Mouse (Mus musculus) MEL (cell line): Measurements from ENCODE around the gene Cnih3. TPM values are rescaled to one million over a fixed set of nuclear protein-coding genes. Genes with fewer than 3 reads are reported as not detected.

Source experiments
- DNase-seq: peaks from one replicate; pipeline ENCODE4 v3.0.0; 2011; ENCODE audit warnings: low read depth, low spot score
- H3K27ac ChIP-seq: 2 replicates; pipeline ENCODE4 v1.5.1; 2012; ENCODE audit warnings: low read depth, mild to moderate bottlenecking, control low read depth, low read length, moderate library complexity; ENCODE audit not compliant: control insufficient read depth
- H3K27me3 ChIP-seq, 2 experiments: fragments of 150-350 bp in 1 of 2; sonication (generic) in 1 of 2; 2 replicates each; pipeline ENCODE4 v1.6.1; 2012; ENCODE audit warnings: low read length in 2 of 2, mild to moderate bottlenecking in 2 of 2, improper control_type of control experiment in 1 of 2, moderate library complexity in 1 of 2; ENCODE audit not compliant: insufficient read depth in 2 of 2, control insufficient read depth in 1 of 2
- H3K36me3 ChIP-seq, 2 experiments: 2 replicates each; pipeline ENCODE4 v1.6.1; 2012 to 2014; ENCODE audit warnings: low read length in 2 of 2, improper control_type of control experiment in 1 of 2, inconsistent platforms in 1 of 2, mild to moderate bottlenecking in 1 of 2; ENCODE audit not compliant: insufficient read depth in 2 of 2, control insufficient read depth in 1 of 2
- H3K4me1 ChIP-seq, 2 experiments: fragments of 150-350 bp in 1 of 2; sonication (generic) in 1 of 2; 2 replicates each; pipeline ENCODE4 v1.6.1; 2012; ENCODE audit warnings: low read length in 2 of 2, improper control_type of control experiment in 1 of 2, mild to moderate bottlenecking in 1 of 2; ENCODE audit not compliant: insufficient read depth in 2 of 2, control insufficient read depth in 1 of 2
- H3K4me3 ChIP-seq, 2 experiments: fragments of 150-350 bp in 1 of 2; sonication (generic) in 1 of 2; 2 replicates each; pipeline ENCODE4 v1.5.1; 2012; ENCODE audit warnings: low read depth in 2 of 2, low read length in 2 of 2, mild to moderate bottlenecking in 2 of 2, moderate library complexity in 2 of 2, control low read depth in 1 of 2, improper control_type of control experiment in 1 of 2; ENCODE audit not compliant: control insufficient read depth in 1 of 2, insufficient read depth in 1 of 2
- H3K79me2 ChIP-seq: 2 replicates; pipeline ENCODE4 v1.6.1; 2012; ENCODE audit warnings: mild to moderate bottlenecking, low read length, moderate library complexity; ENCODE audit not compliant: control insufficient read depth, poor library complexity, insufficient read depth
- H3K9ac ChIP-seq: 2 replicates; pipeline ENCODE4 v1.6.1; 2012; ENCODE audit warnings: low read depth, mild to moderate bottlenecking, control low read depth, low read length, moderate library complexity; ENCODE audit not compliant: control insufficient read depth, poor library complexity, severe bottlenecking
- H3K9me3 ChIP-seq: fragments of 150-350 bp; sonication (generic); replicated peaks from 2 replicates; pipeline ENCODE4 v1.6.1; 2012; ENCODE audit warnings: mild to moderate bottlenecking, low read length, improper control_type of control experiment, moderate library complexity; ENCODE audit not compliant: insufficient read depth
- BHLHE40 ChIP-seq: IDR thresholded peaks from 2 replicates; pipeline ENCODE4 v1.6.1; 2012; ENCODE audit warnings: low read depth, mild to moderate bottlenecking, inconsistent platforms, low read length, improper control_type of control experiment, borderline replicate concordance
- E2F4 ChIP-seq: IDR thresholded peaks from 2 replicates; pipeline ENCODE4 v1.6.1; 2011; ENCODE audit warnings: low read depth, low read length, improper control_type of control experiment, borderline replicate concordance
- ELF1 ChIP-seq: IDR thresholded peaks from 2 replicates; pipeline ENCODE4 v1.6.1; 2014; ENCODE audit warnings: low read depth, mild to moderate bottlenecking, inconsistent platforms, low read length, improper control_type of control experiment, moderate library complexity
- ETS1 ChIP-seq: IDR thresholded peaks from 2 replicates; pipeline ENCODE4 v1.6.1; 2012; ENCODE audit warnings: low read depth, mild to moderate bottlenecking, inconsistent platforms, low read length, improper control_type of control experiment, moderate library complexity
- GABPA ChIP-seq: IDR thresholded peaks from 2 replicates; pipeline ENCODE4 v1.6.1; 2012; ENCODE audit warnings: low read depth, mild to moderate bottlenecking, inconsistent platforms, low read length, improper control_type of control experiment, moderate library complexity
- GATA1 ChIP-seq: IDR thresholded peaks from 2 replicates; pipeline ENCODE4 v1.6.1; 2011; ENCODE audit warnings: low read depth, low read length, improper control_type of control experiment
- HCFC1 ChIP-seq: IDR thresholded peaks from 2 replicates; pipeline ENCODE4 v1.6.1; 2012; ENCODE audit warnings: low read depth, mild to moderate bottlenecking, inconsistent platforms, low read length, improper control_type of control experiment, moderate library complexity
- JUND ChIP-seq: IDR thresholded peaks from 2 replicates; pipeline ENCODE4 v1.6.1; 2011; ENCODE audit warnings: low read depth, mild to moderate bottlenecking, improper control_type of control experiment, low read length
- KAT2A ChIP-seq: conservative IDR thresholded peaks from 2 replicates; pipeline ENCODE4 v1.6.1; 2012; ENCODE audit warnings: low read depth, low read length, improper control_type of control experiment, inconsistent platforms
- MAFK ChIP-seq: IDR thresholded peaks from 2 replicates; pipeline ENCODE4 v1.6.1; 2011; ENCODE audit warnings: low read depth, mild to moderate bottlenecking, low read length, improper control_type of control experiment, borderline replicate concordance
- MAZ ChIP-seq: IDR thresholded peaks from 2 replicates; pipeline ENCODE4 v1.6.1; 2012; ENCODE audit warnings: low read depth, mild to moderate bottlenecking, inconsistent platforms, low read length, improper control_type of control experiment
- MEF2A ChIP-seq: IDR thresholded peaks from 2 replicates; pipeline ENCODE4 v1.6.1; 2014; ENCODE audit warnings: low read depth, mild to moderate bottlenecking, inconsistent platforms, low read length, improper control_type of control experiment; ENCODE audit not compliant: poor library complexity, insufficient replicate concordance, severe bottlenecking; ENCODE audit errors: extremely low read depth
- MXI1 ChIP-seq: IDR thresholded peaks from 2 replicates; pipeline ENCODE4 v1.6.1; 2011; ENCODE audit warnings: mild to moderate bottlenecking, low read depth, low read length, improper control_type of control experiment
- MYB ChIP-seq: IDR thresholded peaks from 2 replicates; pipeline ENCODE4 v1.6.1; 2011; ENCODE audit warnings: mild to moderate bottlenecking, low read depth, low read length, improper control_type of control experiment
- NELFE ChIP-seq: IDR thresholded peaks from 2 replicates; pipeline ENCODE4 v1.6.1; 2011; ENCODE audit warnings: low read depth, low read length, improper control_type of control experiment
- NRF1 ChIP-seq: IDR thresholded peaks from 2 replicates; pipeline ENCODE4 v1.6.1; 2014; ENCODE audit warnings: low read depth, mild to moderate bottlenecking, inconsistent platforms, low read length, improper control_type of control experiment, moderate library complexity; ENCODE audit not compliant: poor library complexity, insufficient read depth, severe bottlenecking
- POLR2A ChIP-seq, 2 experiments: IDR thresholded peaks; 2 replicates each; pipeline ENCODE4 v1.6.1; 2011 to 2012; ENCODE audit warnings: low read length in 2 of 2, mild to moderate bottlenecking in 2 of 2, control low read depth in 1 of 2, improper control_type of control experiment in 1 of 2, low read depth in 1 of 2, moderate library complexity in 1 of 2; ENCODE audit not compliant: control insufficient read depth in 1 of 2, insufficient read depth in 1 of 2, poor library complexity in 1 of 2
- POLR2AphosphoS5 ChIP-seq: IDR thresholded peaks from 2 replicates; pipeline ENCODE4 v1.6.1; 2012; ENCODE audit warnings: low read depth, borderline replicate concordance, mild to moderate bottlenecking, inconsistent platforms, low read length, moderate library complexity, mixed read lengths
- RCOR1 ChIP-seq: IDR thresholded peaks from 2 replicates; pipeline ENCODE4 v1.6.1; 2012; ENCODE audit warnings: low read depth, mild to moderate bottlenecking, inconsistent platforms, low read length, improper control_type of control experiment
- SIN3A ChIP-seq: IDR thresholded peaks from 2 replicates; pipeline ENCODE4 v1.6.1; 2012; ENCODE audit warnings: low read length, improper control_type of control experiment, inconsistent platforms
- SMC3 ChIP-seq: IDR thresholded peaks from 2 replicates; pipeline ENCODE4 v1.6.1; 2011; ENCODE audit warnings: low read depth, low read length, improper control_type of control experiment
- TAL1 ChIP-seq: IDR thresholded peaks from 2 replicates; pipeline ENCODE4 v1.6.1; 2012; ENCODE audit warnings: mild to moderate bottlenecking, inconsistent platforms, low read length, moderate library complexity, mixed read lengths
- TBP ChIP-seq: IDR thresholded peaks from 2 replicates; pipeline ENCODE4 v1.8.0; 2011; ENCODE audit warnings: low read depth, low read length, improper control_type of control experiment
- UBTF ChIP-seq: IDR thresholded peaks from 2 replicates; pipeline ENCODE4 v1.6.1; 2012; ENCODE audit warnings: low read depth, mild to moderate bottlenecking, inconsistent platforms, low read length, improper control_type of control experiment, moderate library complexity, borderline replicate concordance; ENCODE audit not compliant: insufficient read depth
- ZNF384 ChIP-seq: IDR thresholded peaks from 2 replicates; pipeline ENCODE4 v1.6.1; 2012; ENCODE audit warnings: low read depth, mild to moderate bottlenecking, inconsistent platforms, low read length, improper control_type of control experiment
- polyA plus RNA-seq, 2 experiments: library from polyadenylated mRNA; stranded (reverse) in 1 of 2; unstranded in 1 of 2; fragments of >175 nt in 1 of 2; fragments of >200 nt in 1 of 2; gene quantifications; 2 replicates each; pipeline versions ENCODE4 v1.2.1 to v1.2.4; 2012; ENCODE audit warnings: low replicate concordance in 2 of 2, low read depth in 1 of 2; ENCODE audit not compliant: insufficient read length in 2 of 2, insufficient read depth in 1 of 2, missing spikeins in 1 of 2
- total RNA-seq: library from RNA; depleted of rRNA; stranded (reverse); fragments of 300-350 nt; gene quantifications from 2 replicates; pipeline ENCODE4 v1.2.3, GENCODE M21; 2012

Gene Cnih3
- total and polyA plus RNA-seq, 3 experiments: not detected

DNA sequence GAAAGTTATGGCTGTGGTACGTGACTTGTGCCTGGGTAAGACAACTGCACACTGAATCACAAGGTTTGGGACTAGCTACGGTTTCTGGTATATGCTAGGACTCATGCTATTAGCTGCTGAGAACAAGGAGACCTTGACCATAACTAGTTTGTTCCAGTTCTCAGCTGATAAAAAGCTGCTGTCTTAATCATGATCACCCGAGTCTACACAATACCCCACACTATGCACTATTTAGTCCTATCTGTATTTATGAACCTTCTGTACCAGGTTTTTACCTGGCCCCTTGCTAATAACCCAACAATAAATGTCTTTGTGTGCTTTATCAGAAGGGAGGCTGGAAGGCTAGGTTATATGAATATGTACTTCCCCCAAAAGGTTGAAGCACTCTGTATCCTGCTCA lies 72.5 kb downstream of the Cnih3 start:
- no peaks in the 10 kb centered on the region for H3K4me1 ChIP-seq
- no peak overlapping the region for H3K9ac ChIP-seq
- no peaks in the 10 kb centered on the region for H3K36me3 ChIP-seq
- DNase-seq: no peak
- no peaks in the 10 kb centered on the region for H3K9me3 ChIP-seq
- H3K27ac ChIP-seq: no peak overlapping the region
- TF ChIP-seq RCOR1: no peak
- no peak for TF ChIP-seq GABPA
- TF ChIP-seq MYB: no peak
- TF ChIP-seq NELFE: no peak
- TF ChIP-seq TBP: no peak
- no peak for TF ChIP-seq MXI1
- TF ChIP-seq NRF1: no peak
- TF ChIP-seq ELF1: no peak
- TF ChIP-seq POLR2A (IDR thresholded peaks at IDR 0.05; ENCODE audit: control insufficient read depth in 1 of 2, insufficient read depth in 1 of 2, low read depth in 1 of 2, low read length in 2 of 2, poor library complexity in 1 of 2): no peak
- no peak for TF ChIP-seq UBTF
- TF ChIP-seq POLR2AphosphoS5: no peak
- no peak for TF ChIP-seq ETS1
- TF ChIP-seq KAT2A: no peak
- H3K27me3 ChIP-seq: peaks cover 2 to 11% of the 10 kb centered on the region in 2 experiments; a peak in 3 of 4 replicates
- H3K4me3 ChIP-seq: no peak overlapping the region
- H3K79me2 ChIP-seq: no peaks in the 10 kb centered on the region

DNA sequence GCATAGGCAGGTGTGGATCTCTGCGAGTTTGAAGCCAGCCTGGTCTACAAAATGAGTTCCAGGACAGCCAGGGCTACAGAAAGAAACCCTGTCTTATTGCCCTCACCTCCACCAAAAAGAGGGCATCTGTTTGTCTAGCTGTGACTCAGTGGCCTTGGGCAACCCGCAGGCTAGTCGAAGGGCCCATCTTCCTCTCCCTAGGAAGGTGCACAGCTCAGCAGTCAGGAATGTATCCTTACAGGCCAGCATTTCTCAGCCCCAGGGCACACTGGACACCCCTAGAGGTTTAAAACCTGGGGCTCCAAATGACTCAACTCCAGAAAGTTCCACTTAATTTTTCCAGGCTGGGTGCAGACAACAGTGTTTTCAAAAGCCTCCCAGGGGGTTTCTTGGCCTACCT lies 73.0 kb downstream of the Cnih3 start:
- no peak for DNase-seq
- Histone ChIP-seq H3K4me1 (no peaks in the 10 kb centered on the region), H3K79me2 (no peaks in the 10 kb centered on the region), H3K9ac (no peak overlapping the region), H3K36me3 (no peaks in the 10 kb centered on the region), H3K27ac (no peak overlapping the region), H3K9me3 (no peaks in the 10 kb centered on the region), H3K4me3 (no peak overlapping the region), H3K27me3 (peaks cover 2 to 9% of the 10 kb centered on the region in 2 experiments; a peak in 3 of 4 replicates)
- no peak for TF ChIP-seq TAL1
- TF ChIP-seq ETS1: no peak
- TF ChIP-seq GATA1: no peak
- TF ChIP-seq SIN3A: no peak
- no peak for TF ChIP-seq BHLHE40

DNA sequence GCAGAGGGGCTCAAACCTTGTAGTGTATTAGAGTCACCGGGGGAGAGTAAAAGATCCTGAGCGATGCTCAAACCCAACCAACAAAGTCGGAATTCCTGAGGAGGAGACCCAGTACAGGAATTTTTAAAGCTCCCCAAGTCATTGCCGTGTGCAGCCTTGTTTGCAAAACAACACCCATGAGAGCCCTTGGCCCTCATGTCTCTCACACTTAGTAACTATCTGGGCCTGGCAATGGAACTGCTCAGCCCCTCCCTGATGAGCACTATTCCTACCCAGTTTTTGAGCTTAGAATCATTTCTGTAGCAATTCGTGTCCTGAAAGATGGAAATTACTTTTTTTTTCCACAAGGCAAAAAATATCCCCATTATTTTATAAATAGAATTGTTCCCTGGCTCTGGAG lies 74.0 kb downstream of the Cnih3 start:
- Histone ChIP-seq H3K36me3 (no peaks in the 10 kb centered on the region), H3K27me3 (peaks cover 5 to 9% of the 10 kb centered on the region in 2 experiments; a peak in 3 of 4 replicates), H3K9me3 (no peaks in the 10 kb centered on the region), H3K9ac (no peak overlapping the region), H3K4me1 (no peaks in the 10 kb centered on the region), H3K79me2 (no peaks in the 10 kb centered on the region), H3K4me3 (no peak overlapping the region), H3K27ac (no peak overlapping the region)
- no peak for DNase-seq
- no peak for TF ChIP-seq MAFK
- TF ChIP-seq GATA1: no peak
- no peak for TF ChIP-seq SMC3
- no peak for TF ChIP-seq MEF2A
- no peak for TF ChIP-seq MAZ
- no peak for TF ChIP-seq RCOR1
- TF ChIP-seq ZNF384: no peak
- no peak for TF ChIP-seq JUND
- no peak for TF ChIP-seq SIN3A
- no peak for TF ChIP-seq BHLHE40
- no peak for TF ChIP-seq E2F4
- no peak for TF ChIP-seq HCFC1
- TF ChIP-seq UBTF: no peak
- TF ChIP-seq ELF1: no peak
